Mouse (Mus musculus): ENCODE measurements around the gene Cfl1. TPM values are rescaled to one million over a fixed set of nuclear protein-coding genes. Genes with fewer than 3 reads are reported as not detected.

The Cfl1 gene
- 1,000 to 10,000 TPM; 1,474 to 1,552 TPM for total RNA-seq (2021)

- intact Hi-C loops (cut with DNase I) = loop anchor here (1.0 to 2.0 kb wide), 4 partner anchors 20 to 194 kb away; partner anchors contain the start of genes Fibp, Sart1 and Snx32
Measured at GRCm38 (mm10) chr19:5490313-5490897, at the start of gene Cfl1. Cfl1 (plus strand) TSS chr19:5490455.

DNA sequence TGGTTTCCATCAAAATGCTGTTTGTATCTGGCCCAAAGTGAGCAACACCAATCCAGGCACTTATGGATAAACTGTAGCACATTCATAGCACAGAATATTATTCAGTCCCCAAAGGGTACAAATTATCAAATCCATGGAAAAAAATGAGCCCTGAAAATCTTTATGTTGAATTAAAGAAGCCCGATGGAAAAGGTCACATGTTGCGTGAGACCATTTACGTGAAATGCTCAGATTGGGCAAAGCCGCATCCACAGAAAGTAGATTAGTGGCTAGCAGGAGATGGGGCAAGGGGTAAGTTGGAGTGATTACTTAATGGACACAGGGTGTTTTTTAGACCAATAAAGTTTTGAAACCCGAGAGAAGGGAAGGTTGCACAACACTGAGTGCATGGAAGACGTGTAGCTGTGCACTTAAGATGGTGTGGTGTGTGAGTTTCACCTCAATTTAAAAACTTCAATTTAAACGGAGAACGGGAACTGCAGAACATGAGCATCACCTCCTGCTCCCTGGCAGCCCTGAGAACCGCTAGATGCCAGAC is 45.8 kb upstream of the Cfl1 start:
- intact Hi-C loops (cut with DNase I) = no loop called here
- DNase-seq (ENCODE audit: low spot score in 2 of 2) = no peak

More at GRCm38 (mm10) chr19:5490313-5490897, at the start of gene Cfl1:
- peak; percentile 96 to 98 for DNase-seq (ENCODE audit: low spot score in 2 of 2)

DNA sequence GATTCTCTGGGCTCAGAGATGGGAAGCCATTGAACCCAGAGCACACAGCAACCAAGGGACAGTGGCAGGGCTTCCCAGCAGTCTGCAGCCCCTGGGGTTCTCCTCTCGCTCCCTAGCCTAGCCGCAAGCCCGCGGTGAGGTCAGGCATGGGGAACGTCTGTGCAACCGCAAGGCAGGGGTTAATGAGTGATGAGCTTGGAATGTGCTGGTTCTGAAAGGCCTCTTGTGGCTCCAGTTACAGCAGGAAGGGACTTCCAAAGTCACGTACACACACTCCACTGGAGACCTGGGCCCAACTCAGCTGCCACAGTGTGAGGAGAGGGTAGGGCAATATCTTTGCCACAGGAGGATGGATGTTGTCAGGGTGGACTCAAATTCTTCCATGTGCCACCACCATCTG is 45.3 kb upstream of the Cfl1 start:
- intact Hi-C loops (cut with DNase I) = no loop called here
- DNase-seq (ENCODE audit: low spot score in 2 of 2) = no peak

GRCm38 (mm10) chr19:5445747-5446146 is 44.5 kb upstream of the Cfl1 start:
- intact Hi-C loops (cut with DNase I) = no loop called here

DNA sequence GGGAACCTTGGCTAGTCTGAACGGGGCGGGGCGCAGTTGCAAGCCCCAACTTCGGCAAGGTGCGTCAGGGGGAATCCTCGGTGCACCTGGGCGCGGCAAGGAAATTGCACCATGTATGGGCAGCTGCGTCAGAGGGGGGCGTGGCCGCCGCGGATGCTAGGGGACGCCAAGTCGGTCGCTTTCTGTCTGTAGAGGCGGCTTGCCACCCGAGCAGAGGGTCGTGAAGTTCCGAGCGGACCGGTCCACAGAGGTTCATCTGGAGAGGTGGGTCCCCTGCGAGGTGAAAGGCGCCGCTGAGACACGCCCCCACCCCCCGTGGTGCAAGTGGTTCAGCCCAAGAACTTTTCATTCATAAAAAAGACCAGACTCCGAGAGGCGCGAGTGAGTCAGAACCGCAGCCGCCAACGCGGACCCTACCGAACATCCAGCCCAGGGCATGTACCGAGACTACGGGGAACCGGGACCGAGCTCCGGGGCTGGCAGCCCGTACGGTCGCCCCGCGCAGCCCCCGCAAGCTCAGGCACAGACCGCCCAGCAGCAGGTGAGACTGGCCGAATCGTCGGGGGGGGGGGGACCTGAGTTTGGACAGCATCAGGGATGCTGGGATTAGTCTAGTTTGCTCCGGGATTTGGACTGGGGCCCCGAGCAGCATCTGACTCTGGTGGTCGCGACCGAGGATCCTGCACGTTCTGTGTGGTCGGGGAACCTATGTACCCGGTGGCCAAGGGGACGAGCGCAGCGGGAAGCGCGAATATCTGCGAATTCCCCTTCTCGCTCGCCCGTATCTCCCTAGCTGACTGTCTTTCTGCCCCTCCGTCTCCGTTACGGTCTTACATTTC is 42.5 kb upstream of the Cfl1 start, which contains the start of gene Fosl1:
TSS of gene Fosl1 (plus strand) at position 33 of the 839 bp plus-strand sequence.
- peak; percentile 67 to 78 for DNase-seq (ENCODE audit: low spot score in 2 of 2)
- intact Hi-C loops (cut with DNase I) = no loop called here

More at GRCm38 (mm10) chr19:5445747-5446146, 44.5 kb upstream of the Cfl1 start:
- no peak for DNase-seq (ENCODE audit: low spot score in 2 of 2)

GRCm38 (mm10) chr19:5448354-5449150 is 41.7 kb upstream of the Cfl1 start:
- intact Hi-C loops (cut with DNase I) = no loop called here
- DNase-seq (ENCODE audit: low spot score in 2 of 2) = no peak

DNA sequence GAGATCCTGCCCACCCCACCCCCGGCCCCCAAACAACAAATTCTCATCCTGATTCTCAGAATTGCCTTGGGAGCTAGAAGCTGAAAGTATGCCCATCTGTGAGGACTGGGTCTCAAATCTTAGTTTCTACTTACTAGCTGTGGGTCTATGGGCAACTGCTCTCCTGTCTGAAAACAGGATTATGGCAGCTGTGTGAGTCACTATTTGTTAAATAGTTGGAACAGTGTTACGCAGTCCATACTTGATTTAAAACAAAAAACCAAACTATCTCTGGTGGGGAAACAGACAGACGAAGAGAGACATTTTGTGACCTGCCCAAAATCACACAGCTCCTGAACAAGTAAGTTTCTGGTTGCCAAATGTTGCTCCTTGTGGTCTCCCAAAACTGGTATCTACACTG is 40.6 kb upstream of the Cfl1 start:
- intact Hi-C loops (cut with DNase I) = no loop called here

GRCm38 (mm10) chr19:5451766-5452165 is 38.5 kb upstream of the Cfl1 start:
- intact Hi-C loops (cut with DNase I) = no loop called here
- DNase-seq (ENCODE audit: low spot score in 2 of 2) = peak in 1 of 2 experiments; percentile 1

More for the DNA sequence above, 40.6 kb upstream of the Cfl1 start:
- DNase-seq (ENCODE audit: low spot score in 2 of 2) = no peak

GRCm38 (mm10) chr19:5455037-5455436 is 35.2 kb upstream of the Cfl1 start:
- DNase-seq (ENCODE audit: low spot score in 2 of 2) = no peak
- intact Hi-C loops (cut with DNase I) = no loop called here

DNA sequence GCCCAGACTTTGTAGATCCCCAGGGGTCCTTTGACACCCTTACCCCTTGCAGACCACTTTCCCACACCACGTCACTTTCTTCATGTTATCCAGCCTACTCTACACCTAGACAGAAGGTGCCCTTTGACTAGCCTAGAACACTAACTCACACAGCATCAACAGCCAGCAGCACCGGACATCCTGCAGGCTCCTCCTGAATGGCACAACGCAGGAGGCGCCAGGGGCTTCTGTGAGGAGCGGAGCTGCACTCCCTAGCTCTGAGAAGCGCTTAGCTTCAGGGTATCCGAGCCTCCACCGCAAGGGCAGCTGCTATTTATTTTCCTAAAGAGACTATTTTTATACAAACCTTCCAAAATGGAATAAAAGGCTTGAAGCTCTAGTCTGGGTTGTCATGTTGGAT is 34.7 kb upstream of the Cfl1 start:
- intact Hi-C loops (cut with DNase I) = no loop called here
- DNase-seq (ENCODE audit: low spot score in 2 of 2) = no peak

DNA sequence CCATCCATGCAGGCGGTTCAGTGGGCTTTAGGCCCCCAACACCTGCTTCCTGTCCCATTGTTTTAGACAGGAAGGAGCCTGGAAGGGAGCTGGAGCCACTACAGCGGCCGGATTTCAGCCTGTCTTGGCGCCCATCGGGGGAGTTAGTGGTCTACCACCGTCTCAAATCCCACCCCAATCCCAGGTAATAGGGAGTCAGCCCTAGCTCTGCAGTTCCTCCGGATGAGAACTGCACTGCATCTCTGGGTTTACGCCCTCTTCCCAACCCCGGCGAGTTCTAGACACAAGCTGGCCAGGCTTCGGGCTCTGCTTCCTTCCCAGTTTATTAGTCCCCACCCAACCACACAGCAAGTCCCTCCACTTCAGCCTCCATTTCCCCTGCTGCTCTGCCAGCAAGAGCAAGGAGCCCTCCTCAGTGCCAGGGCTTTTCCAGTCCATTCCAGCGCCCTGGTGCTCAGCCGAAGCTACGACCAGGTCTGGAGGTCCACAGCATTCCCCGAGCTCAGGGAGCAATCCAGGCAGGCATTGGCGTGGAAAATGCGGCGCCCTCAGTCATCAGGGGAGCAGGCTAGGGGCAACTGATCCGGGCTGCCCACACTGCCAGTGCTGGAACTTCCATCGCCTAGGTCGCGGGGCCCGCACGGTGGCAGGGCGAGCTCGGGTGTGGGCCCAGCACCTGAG is 33.9 kb upstream of the Cfl1 start:
- intact Hi-C loops (cut with DNase I) = no loop called here
- no peak for DNase-seq (ENCODE audit: low spot score in 2 of 2)

GRCm38 (mm10) chr19:5456922-5457745 is 33.1 kb upstream of the Cfl1 start:
- intact Hi-C loops (cut with DNase I) = loop anchor here (1.0 kb wide), 2 partner anchors 32 to 34 kb away; partner anchors contain the start of gene AI837181
- peak; percentile 97 to 98 for DNase-seq (ENCODE audit: low spot score in 2 of 2)

DNA sequence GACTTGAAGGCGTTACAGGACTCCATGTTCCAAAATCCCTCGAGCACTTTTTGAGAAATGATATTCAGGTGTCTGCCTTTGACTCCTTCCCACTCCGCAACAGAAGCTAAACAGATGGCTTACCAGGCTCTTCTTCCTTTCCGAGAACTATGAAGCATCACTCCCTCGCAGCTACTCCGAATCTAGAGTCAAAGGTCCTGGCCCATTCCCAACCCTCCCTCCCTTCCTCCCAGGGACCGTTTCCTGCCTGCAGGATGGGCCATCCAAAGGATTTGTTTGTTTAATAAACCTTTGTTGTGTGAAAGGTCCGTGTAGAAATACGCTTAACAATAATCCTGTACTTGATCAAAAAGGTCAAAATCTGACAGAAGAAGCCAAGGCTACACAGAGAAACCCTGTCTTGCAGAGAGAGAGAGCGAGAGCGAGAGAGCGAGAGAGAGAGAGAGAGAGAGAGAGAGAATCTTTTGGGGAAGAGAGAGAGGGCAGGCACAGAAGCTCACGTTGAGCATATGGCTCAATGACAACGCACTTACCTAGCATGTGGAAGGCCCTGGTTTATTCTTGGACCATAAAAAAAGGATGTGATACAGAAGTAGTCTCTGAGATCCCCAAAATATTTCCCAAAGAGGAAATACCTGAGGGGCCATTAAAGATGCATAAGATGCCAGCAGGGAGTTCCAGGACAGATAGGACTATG is 32.4 kb upstream of the Cfl1 start, which contains the start of gene Ccdc85b:
TSS of gene Ccdc85b (minus strand) at position 149 of the 697 bp plus-strand sequence.
- intact Hi-C loops (cut with DNase I) = loop anchor here (1.0 kb wide), 2 partner anchors 33 kb away; partner anchors contain the start of gene AI837181
- DNase-seq (ENCODE audit: low spot score in 2 of 2) = no peak

DNA sequence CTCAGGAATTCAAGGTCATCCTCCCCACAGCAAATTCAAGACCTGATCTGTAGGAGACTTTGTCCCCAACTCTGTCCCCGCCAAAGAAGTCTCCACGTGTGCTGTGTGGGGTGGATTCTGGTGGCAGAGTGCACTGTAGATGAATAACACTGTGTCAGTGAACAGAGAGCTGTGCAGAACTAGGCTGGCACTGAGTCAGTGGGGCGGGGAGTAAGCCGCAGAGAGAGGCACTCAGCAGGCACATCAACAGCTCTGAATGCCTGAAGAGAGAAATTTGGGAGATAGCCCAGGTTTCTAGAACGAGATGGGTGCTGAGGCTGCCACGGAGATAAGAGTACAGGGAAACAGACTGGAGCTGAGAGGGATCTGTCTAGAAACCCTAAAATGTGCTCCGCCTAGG is 31.2 kb upstream of the Cfl1 start:
- DNase-seq (ENCODE audit: low spot score in 2 of 2) = peak in 1 of 2 experiments; percentile 84
- intact Hi-C loops (cut with DNase I) = no loop called here

DNA sequence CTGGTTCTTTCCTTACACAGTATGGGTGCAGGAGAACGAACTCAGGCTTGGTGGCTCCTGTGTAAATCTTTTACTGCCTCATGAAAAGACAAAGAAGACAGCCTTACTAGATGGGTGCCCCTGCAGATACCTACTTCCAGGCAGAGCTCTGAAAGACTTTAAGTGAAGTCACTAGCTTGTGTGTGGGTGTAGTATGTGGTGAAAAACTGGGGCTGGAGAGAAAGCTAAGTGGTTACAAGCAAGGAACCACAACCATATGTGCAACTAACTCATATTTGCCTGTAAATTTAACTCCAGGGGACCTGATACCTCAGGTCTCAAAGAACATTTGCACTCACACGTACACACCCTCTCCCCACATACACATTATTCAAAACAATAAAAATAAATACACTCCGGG is 30.4 kb upstream of the Cfl1 start:
- peak in 1 of 2 experiments; percentile 67 for DNase-seq (ENCODE audit: low spot score in 2 of 2)
- intact Hi-C loops (cut with DNase I) = loop anchor here (1.0 kb wide), 1 partner anchor 30 kb away; the partner anchor contains the start of gene Cfl1

- intact Hi-C loops (cut with DNase I) = loop anchor here (1.0 kb wide), 1 partner anchor 30 kb away; the partner anchor contains the start of gene Cfl1
- peak; percentile 87 to 91 for DNase-seq (ENCODE audit: low spot score in 2 of 2)
Measured at GRCm38 (mm10) chr19:5460465-5460911, 29.8 kb upstream of the Cfl1 start, which contains the start of gene Fibp. Fibp (plus strand) TSS chr19:5460615.

- no peak for DNase-seq (ENCODE audit: low spot score in 2 of 2)
- intact Hi-C loops (cut with DNase I) = no loop called here
Measured at GRCm38 (mm10) chr19:5461411-5461810, 28.8 kb upstream of the Cfl1 start.
